Mouse (Mus musculus) neural tube, embryonic 13.5 days (tissue): Measurements from ENCODE around the gene Plpp1. TPM values are rescaled to one million over a fixed set of nuclear protein-coding genes. Genes with fewer than 3 reads are reported as not detected.

Experiments used
- ATAC-seq: fragments of 200-750 bp; cut with Nextera tagmentation; 2 replicates; pipeline ENCODE4 v1.8.0; 2017; ENCODE audit warnings: low read depth, mild to moderate bottlenecking, moderate TSS enrichment, moderate library complexity
- H3K27ac ChIP-seq: fragments of 300-500 bp; sonication (generic); replicated peaks from 2 replicates; pipeline ENCODE4 v1.5.1; 2015; ENCODE audit warnings: moderate library complexity, mild to moderate bottlenecking, inconsistent platforms
- H3K27me3 ChIP-seq: fragments of 300-500 bp; sonication (generic); 2 replicates; pipeline ENCODE4 v1.6.1; 2015; ENCODE audit warnings: mild to moderate bottlenecking, inconsistent platforms
- H3K36me3 ChIP-seq: fragments of 300-500 bp; sonication (generic); 2 replicates; pipeline ENCODE4 v1.6.1; 2015; ENCODE audit warnings: mild to moderate bottlenecking, inconsistent platforms
- H3K4me1 ChIP-seq: fragments of 300-500 bp; sonication (generic); replicated peaks from 2 replicates; pipeline ENCODE4 v1.6.1; 2015; ENCODE audit warnings: inconsistent platforms
- H3K4me2 ChIP-seq: fragments of 300-500 bp; sonication (generic); 2 replicates; pipeline ENCODE4 v1.6.1; 2015; ENCODE audit warnings: inconsistent platforms, mild to moderate bottlenecking, moderate library complexity
- H3K4me3 ChIP-seq: fragments of 300-500 bp; sonication (generic); 2 replicates; pipeline ENCODE4 v1.5.1; 2015; ENCODE audit warnings: mild to moderate bottlenecking, inconsistent platforms
- H3K9ac ChIP-seq: fragments of 300-500 bp; sonication (generic); 2 replicates; pipeline ENCODE4 v1.6.1; 2015; ENCODE audit warnings: moderate library complexity, mild to moderate bottlenecking, inconsistent platforms
- H3K9me3 ChIP-seq: fragments of 300-500 bp; sonication (generic); 2 replicates; pipeline ENCODE4 v1.6.1; 2016; ENCODE audit warnings: inconsistent platforms
- WGBS: fragments of 180-500 bp; shearing (Covaris S2); methylation state at CpG from one replicate; pipeline ENCODE4 v1.1.7; 2015; 5-methylcytosine and 5-hydroxymethylcytosine counted together
- polyA plus RNA-seq: library from polyadenylated mRNA; unstranded; fragments of >200 nt; fragmentation: Nextera tagmentation; extraction: Ambion mirVana; gene quantifications from 2 replicates; pipeline ENCODE4 v1.2.1, GENCODE M21; 2015

The Plpp1 gene
- polyA plus RNA-seq, 1 experiment from 2014 or later = 52.7 TPM

DNA sequence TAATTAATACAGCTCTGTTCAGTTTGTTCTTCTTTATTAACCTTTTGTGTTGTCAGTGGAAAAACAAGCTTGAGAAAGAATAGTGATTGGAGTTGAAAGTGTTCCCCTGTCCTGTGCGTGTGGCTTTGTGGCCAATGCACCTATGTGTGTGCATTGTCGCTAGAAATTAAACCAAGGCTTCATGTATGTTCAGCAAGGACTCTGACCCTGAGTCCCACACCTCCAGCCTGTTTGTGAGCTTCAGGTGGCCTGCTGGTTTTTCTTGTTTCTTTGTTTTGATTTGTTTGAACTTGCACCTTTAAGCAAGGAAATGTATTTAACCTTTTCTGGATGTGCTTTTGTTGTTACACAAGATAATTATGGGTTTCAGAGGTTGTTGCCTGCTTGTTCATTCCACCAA lies 29.0 kb downstream of the Plpp1 start:
- Histone ChIP-seq H3K9me3 (no peaks in the 10 kb centered on the region), H3K9ac (no peak overlapping the region), H3K27me3 (no peaks in the 10 kb centered on the region), H3K4me1 (peaks cover 18% of the 10 kb centered on the region), H3K27ac (no peak overlapping the region), H3K36me3 (no peaks in the 10 kb centered on the region), H3K4me3 (no peak overlapping the region), H3K4me2 (no peak overlapping the region)
- ATAC-seq = no peak
- WGBS = 94% methylated on average over 2 of the region's 2 CpGs

DNA sequence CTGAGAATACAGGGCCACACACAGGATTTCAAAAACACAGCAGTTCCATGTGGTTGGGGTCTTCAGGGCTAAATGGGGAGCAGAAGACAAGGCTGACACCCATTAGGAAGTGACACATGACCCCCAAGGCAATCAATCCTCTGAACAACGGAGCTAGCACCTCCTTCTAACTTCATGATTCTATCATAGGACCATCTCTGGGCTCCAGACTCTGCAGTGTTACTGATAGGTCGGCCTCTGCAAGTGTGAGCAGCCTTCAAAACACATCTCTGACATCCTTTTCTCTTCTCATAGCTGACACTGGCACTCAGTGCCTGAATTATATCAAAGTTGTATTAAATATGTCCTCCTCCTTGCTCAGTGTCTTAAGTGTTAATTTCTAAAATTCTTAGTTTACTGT lies 32.0 kb downstream of the Plpp1 start:
- no peaks in the 10 kb centered on the region for H3K27me3 ChIP-seq
- H3K4me2 ChIP-seq = no peak overlapping the region
- WGBS = 39% methylated on average over 2 of the region's 2 CpGs
- H3K9me3 ChIP-seq = no peaks in the 10 kb centered on the region
- peaks cover 25% of the 10 kb centered on the region for H3K4me1 ChIP-seq
- no peak overlapping the region for H3K9ac ChIP-seq
- H3K36me3 ChIP-seq = no peaks in the 10 kb centered on the region
- H3K4me3 ChIP-seq = no peak overlapping the region
- ATAC-seq = no peak
- no peak overlapping the region for H3K27ac ChIP-seq

DNA sequence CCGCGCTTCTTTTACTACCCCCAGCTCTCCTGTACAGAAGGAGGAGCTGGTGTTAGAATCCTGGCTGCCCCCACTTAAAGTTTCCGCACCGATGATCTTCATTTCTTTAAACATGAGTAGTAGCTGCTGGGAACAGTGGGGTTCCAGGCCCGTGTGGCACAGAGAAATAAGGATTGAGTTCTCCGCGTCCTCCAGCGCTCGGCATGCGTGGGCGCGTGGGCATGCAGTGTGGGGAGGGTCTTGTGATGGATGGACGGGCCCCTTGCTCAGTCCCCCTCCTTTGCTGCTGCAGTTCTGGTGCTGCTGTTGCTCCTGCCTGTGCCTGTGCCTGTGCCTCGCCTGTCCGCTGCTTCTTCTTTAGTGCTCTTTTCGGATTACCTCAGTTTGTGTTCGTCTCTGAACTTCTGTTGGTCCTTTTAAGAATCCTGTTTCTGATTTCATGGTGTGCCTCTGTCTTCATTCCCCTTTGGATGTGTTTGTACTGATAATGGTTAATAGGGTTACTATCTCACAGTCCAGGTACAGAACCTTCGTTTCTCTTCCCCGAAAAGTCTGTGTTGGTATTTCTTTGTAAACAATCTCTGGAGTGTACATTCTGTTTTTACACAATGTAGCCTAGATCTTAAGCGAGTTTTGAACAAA lies 32.8 kb downstream of the Plpp1 start:
- Histone ChIP-seq H3K9me3 (no peaks in the 10 kb centered on the region), H3K27me3 (no peaks in the 10 kb centered on the region), H3K4me2 (0 out of 2 replicates have a peak overlapping the region, but pooled peaks have one; percentile 5), H3K9ac (no peak overlapping the region), H3K4me3 (no peak overlapping the region), H3K36me3 (no peaks in the 10 kb centered on the region), H3K4me1 (peaks cover 25% of the 10 kb centered on the region), H3K27ac (no peak overlapping the region)
- whole genome bisulfite sequencing = 60% methylated on average over 20 of the region's 20 CpGs
- peak; percentile 60; the same call in 1 of the 2 replicates for ATAC-seq

DNA sequence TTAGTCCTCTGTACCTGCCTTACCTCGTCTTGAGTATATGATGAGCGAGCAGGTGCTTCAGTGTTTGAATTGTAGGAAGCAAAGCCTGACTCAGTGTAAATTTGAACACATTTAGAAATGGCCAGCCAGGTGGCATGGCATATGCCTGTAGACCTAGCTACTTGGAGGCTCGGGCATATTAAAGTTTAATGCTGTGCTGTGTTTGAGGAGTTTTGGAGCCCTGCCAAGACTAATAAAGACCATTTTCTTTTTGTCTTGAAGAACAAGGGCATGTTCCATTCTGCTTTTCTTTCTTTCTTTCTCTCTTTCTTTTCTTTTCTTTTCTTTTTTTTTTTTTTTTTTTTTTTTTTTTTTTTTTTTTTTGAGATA lies 33.3 kb downstream of the Plpp1 start:
- H3K4me3 ChIP-seq = no peak overlapping the region
- 72% methylated on average over 3 of the region's 3 CpGs for WGBS
- H3K9me3 ChIP-seq = no peaks in the 10 kb centered on the region
- H3K27ac ChIP-seq = no peak overlapping the region
- H3K9ac ChIP-seq = no peak overlapping the region
- peaks cover 25% of the 10 kb centered on the region for H3K4me1 ChIP-seq
- H3K4me2 ChIP-seq = no peak overlapping the region
- no peaks in the 10 kb centered on the region for H3K27me3 ChIP-seq
- no peaks in the 10 kb centered on the region for H3K36me3 ChIP-seq
- no peak for ATAC-seq

DNA sequence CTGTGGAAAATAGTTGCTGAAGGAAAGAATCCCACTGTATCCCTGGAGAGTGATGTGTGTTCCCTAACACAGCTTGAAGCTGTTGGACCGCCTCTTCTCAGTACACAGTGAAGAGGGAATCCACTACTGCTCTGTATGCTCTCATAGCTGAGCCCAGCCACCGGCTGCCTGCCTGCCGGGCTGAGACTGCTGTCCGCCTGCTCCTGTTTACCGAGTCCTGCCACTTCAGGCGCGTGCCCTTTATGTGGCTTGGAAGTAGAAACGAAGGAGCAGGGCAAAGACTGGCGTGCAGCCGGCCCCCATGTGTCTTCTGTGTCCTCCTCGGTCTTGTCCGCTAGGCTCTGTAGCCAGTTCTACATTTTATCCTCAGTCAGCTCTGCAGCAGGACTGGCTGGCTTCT lies 34.5 kb downstream of the Plpp1 start:
- 42% methylated on average over 12 of the region's 12 CpGs for WGBS
- no peak overlapping the region for H3K4me3 ChIP-seq
- 0 out of 2 replicates have a peak overlapping the region, but pooled peaks have one; percentile 21 for H3K4me2 ChIP-seq
- no peaks in the 10 kb centered on the region for H3K9me3 ChIP-seq
- no peak overlapping the region; the same call in 1 of the 2 replicates for H3K27ac ChIP-seq
- ATAC-seq = 0 out of 2 replicates have a peak, but pooled peaks have one; percentile 60
- H3K4me1 ChIP-seq = peaks cover 25% of the 10 kb centered on the region
- H3K27me3 ChIP-seq = no peaks in the 10 kb centered on the region
- H3K36me3 ChIP-seq = no peaks in the 10 kb centered on the region
- H3K9ac ChIP-seq = no peak overlapping the region

DNA sequence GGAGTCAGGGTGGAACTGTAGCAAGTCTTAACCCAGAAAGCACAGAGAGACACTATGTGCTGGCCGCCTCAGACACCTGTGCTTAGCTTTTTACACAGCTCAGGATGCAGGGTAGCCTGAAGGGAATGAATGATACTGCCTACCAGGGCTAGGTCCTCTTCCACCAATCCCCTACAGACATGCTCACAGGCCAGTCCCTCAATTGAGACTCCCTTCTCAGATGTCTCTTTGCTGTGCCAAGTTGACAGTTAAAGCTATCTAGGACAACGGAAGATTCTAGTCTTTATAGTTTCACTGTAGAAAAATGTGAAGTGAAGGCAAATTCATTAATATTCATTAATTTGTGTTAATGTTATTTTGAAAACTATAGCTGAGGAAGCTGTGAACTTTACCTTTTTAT lies 36.4 kb downstream of the Plpp1 start:
- H3K4me1 ChIP-seq = peaks cover 25% of the 10 kb centered on the region
- no peak overlapping the region for H3K27ac ChIP-seq
- no peaks in the 10 kb centered on the region for H3K36me3 ChIP-seq
- H3K9ac ChIP-seq = no peak overlapping the region
- H3K9me3 ChIP-seq = no peaks in the 10 kb centered on the region
- no peak overlapping the region for H3K4me3 ChIP-seq
- WGBS = 80% methylated on average over 2 of the region's 2 CpGs
- H3K27me3 ChIP-seq = no peaks in the 10 kb centered on the region
- H3K4me2 ChIP-seq = no peak overlapping the region
- no peak for ATAC-seq

DNA sequence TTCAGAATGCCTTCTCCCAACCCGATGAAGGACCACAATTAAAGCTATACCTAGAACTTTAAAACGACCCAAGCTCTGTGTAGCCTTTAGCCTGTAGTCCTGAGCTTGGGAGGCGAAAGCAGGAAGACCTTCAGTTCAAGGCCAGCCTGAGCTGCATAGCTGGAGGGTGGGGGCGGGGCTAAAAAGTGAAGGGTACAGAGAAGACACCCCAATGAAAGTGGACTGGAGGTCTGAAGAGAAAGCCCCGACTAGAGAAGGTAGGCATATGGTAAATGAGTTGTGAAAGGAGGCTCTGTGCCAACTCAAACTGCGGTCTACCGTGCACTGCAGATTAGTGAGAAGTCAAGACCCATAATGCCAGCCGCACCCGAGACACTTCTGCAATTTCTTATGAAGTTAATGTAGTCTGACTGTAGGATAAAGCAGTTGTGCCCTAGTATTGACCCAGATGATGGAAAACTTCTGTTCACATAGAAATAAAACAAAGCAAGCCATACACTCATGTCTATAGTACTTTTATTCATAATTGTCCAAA lies 37.1 kb downstream of the Plpp1 start:
- H3K4me1 ChIP-seq = peaks cover 22% of the 10 kb centered on the region
- no peak overlapping the region for H3K4me2 ChIP-seq
- WGBS = 83% methylated on average over 9 of the region's 9 CpGs
- no peak overlapping the region for H3K9ac ChIP-seq
- no peaks in the 10 kb centered on the region for H3K27me3 ChIP-seq
- H3K4me3 ChIP-seq = no peak overlapping the region
- ATAC-seq = no peak
- H3K36me3 ChIP-seq = no peaks in the 10 kb centered on the region
- H3K27ac ChIP-seq = no peak overlapping the region
- H3K9me3 ChIP-seq = no peaks in the 10 kb centered on the region; the same call in 1 of the 2 replicates

DNA sequence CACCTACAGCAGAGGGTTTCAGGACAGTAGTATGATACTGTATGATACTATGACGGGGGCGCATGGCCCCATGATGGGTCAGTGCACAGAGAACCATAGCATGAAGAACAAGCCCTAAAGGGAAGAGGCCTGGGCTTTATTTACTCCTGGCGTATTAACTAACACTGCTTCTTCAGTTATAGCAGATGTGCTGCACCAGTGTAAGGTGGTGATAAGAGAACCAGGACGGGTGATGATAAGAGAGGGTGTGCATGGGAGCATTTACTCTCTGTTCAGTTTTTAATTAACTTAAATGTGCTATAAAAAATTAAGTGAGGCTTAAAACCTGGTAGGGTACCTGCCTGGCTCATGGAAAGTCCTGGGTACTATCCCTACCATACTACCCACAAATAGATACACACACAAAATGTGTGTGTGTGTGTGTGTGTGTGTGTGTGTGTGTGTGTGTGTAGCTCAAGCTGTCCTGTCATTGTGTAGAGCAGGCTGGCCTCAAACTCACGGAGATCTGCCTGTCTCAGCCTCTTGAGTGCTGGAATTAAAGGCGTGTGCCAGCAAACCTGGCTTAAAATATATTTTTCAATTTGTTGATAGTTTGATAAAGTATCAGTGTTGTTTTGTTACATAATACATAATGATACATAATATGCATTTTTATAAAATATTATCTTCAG lies 38.1 kb downstream of the Plpp1 start:
- WGBS = 94% methylated on average over 6 of the region's 6 CpGs
- Histone ChIP-seq H3K27ac (no peak overlapping the region), H3K4me3 (no peak overlapping the region), H3K4me2 (no peak overlapping the region), H3K27me3 (no peaks in the 10 kb centered on the region), H3K4me1 (peaks cover 12% of the 10 kb centered on the region), H3K9ac (no peak overlapping the region), H3K9me3 (no peaks in the 10 kb centered on the region; the same call in 1 of the 2 replicates), H3K36me3 (0 out of 2 replicates have a peak, but pooled peaks cover 3% of the 10 kb centered on the region)
- no peak for ATAC-seq

DNA sequence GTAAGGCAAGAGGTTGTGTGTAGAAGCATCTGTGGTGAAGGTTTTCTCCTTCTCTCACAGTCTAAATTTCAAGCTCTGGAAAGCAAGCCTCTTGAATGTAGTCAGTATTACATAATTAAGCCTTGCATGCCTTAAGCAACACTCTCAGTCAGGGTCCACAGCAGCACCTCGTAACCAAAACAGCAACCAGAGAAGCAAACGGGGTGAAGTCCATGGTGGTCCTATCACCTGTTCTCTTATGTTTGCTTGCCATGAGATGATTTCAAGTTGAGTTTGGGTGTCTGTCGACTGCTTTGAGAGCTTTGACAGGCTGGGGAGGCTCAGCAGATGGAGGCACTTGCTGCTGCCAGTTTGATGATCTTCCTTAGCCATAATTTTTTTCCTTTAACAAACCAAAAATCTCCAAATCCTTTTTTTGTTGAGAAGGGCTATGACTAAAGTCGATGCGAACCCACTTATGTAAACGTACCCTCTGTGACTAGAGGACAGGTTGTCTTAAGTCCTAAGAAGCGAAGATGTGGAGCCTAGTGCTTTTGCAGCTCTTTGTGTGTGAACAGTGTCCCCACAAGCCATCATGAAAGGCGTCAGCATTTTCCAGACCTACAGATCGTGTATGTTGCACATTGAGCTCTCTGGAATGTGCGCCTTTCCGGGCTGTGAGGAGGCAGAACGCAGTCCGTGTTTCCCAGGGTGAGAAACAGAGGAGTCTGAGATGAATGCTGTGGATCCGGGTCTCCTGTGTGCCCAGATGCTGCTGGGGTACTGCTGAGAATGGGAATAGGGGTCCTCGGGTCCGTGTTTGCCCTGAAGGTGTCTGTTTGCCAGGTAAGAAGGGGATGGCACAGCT lies 39.9 kb downstream of the Plpp1 start:
- no peak for ATAC-seq
- WGBS = 91% methylated on average over 16 of the region's 16 CpGs

DNA sequence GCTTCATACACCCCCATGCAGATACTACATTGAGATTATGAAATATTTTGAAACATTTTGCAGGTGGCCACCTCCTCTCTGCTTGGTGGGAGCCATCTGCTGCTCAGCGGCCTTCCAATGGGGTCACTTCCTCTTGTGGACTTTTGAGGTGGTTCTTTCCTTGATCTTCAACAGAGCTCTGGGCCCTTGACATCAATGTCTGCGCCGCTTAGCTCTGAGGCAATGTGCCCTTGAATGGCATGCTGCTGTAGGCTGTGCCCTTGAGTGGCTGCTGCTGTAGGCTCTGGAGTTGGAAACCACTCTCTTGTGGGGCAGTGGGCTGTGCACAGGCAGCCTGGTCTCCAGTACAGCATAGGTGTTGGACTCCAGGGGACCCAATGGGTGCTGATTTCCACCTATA lies 45.3 kb downstream of the Plpp1 start:
- no peaks in the 10 kb centered on the region for H3K27me3 ChIP-seq
- H3K36me3 ChIP-seq = peaks cover 20% of the 10 kb centered on the region
- WGBS = 96% methylated on average over 3 of the region's 3 CpGs
- no peaks in the 10 kb centered on the region; the same call in 1 of the 2 replicates for H3K4me1 ChIP-seq
- no peak for ATAC-seq
- no peak overlapping the region for H3K9ac ChIP-seq
- no peak overlapping the region for H3K27ac ChIP-seq
- no peak overlapping the region for H3K4me2 ChIP-seq
- no peak overlapping the region for H3K4me3 ChIP-seq
- H3K9me3 ChIP-seq = no peaks in the 10 kb centered on the region; the same call in 1 of the 2 replicates

More for the DNA sequence above, 39.9 kb downstream of the Plpp1 start:
- no peaks in the 10 kb centered on the region; the same call in 1 of the 2 replicates for H3K9me3 ChIP-seq
- no peak overlapping the region for H3K9ac ChIP-seq
- H3K27me3 ChIP-seq = no peaks in the 10 kb centered on the region
- no peaks in the 10 kb centered on the region; the same call in 1 of the 2 replicates for H3K4me1 ChIP-seq
- no peak overlapping the region for H3K4me2 ChIP-seq
- no peak overlapping the region for H3K27ac ChIP-seq
- peaks cover 12% of the 10 kb centered on the region for H3K36me3 ChIP-seq
- H3K4me3 ChIP-seq = no peak overlapping the region

DNA sequence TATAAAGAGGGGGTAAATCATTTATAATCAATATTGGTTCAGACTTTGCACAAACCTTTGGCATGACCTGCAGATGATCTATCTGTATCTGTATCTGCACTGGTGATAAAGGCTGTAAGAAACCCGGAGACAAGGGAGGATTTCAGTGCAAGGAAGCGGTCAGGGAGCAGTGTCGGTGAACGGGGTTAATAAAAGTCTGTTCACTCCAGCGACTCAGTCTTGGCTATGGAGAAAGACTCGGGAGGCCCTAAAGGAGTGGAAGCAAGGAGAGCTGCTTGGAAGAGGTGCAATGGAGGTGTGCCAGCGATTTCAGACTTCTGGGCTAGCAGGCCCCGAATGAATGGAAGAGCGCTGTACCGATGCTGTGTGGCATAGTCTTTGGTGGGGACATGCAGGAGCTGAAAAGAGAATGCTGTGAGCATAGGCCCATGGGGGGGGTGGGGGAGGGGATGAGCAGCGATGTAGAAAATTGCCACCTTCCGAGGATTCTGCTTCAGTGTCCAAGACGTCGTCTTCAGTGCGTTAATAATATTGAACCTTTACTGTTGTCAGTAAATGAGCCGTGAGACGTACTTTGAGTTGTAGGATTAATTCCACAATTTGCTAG lies 53.2 kb downstream of the Plpp1 start:
- H3K36me3 ChIP-seq = peaks cover 9% of the 10 kb centered on the region; the same call in 1 of the 2 replicates
- no peak overlapping the region for H3K9ac ChIP-seq
- ATAC-seq = peak; percentile 47; the same call in 1 of the 2 replicates
- H3K4me1 ChIP-seq = peaks cover 8% of the 10 kb centered on the region
- no peaks in the 10 kb centered on the region for H3K27me3 ChIP-seq
- H3K9me3 ChIP-seq = no peaks in the 10 kb centered on the region
- H3K4me2 ChIP-seq = no peak overlapping the region
- WGBS = 38% methylated on average over 17 of the region's 17 CpGs
- H3K27ac ChIP-seq = no peak overlapping the region
- H3K4me3 ChIP-seq = no peak overlapping the region
